Mouse (Mus musculus): ENCODE measurements around the gene Wwc1. TPM values are rescaled to one million over a fixed set of nuclear protein-coding genes. Genes with fewer than 3 reads are reported as not detected.

Wwc1 gene
- 0.17 to 0.75 TPM in 2 of 4 replicates, not detected in the others for total RNA-seq (2023)

GRCm38 (mm10) chr11:35980411-35980917 lies at the start of gene Wwc1:
Gene Wwc1, minus strand, starts transcription at chr11:35980527.

GRCm38 (mm10) chr11:35834022-35834760 lies 146.1 kb downstream of the Wwc1 start, which contains the start of gene Rars:
Gene Rars, minus strand, starts transcription at chr11:35834506.

GRCm38 (mm10) chr11:35798874-35799273 lies 181.5 kb downstream of the Wwc1 start, which contains the start of gene Fbll1:
Gene Fbll1, minus strand, starts transcription at chr11:35798884.

Other genes starting within 250 kb of the Wwc1 start
- 24.5 to 30.0 TPM (median 25.2 TPM) in 4 replicates for gene Pank3, start 211.0 kb downstream of the Wwc1 start, total RNA-seq (2023)
- not detected in 4 replicates for gene Fbll1, start 181.6 kb downstream of the Wwc1 start, total RNA-seq (2023)
- gene Rars, start 146.0 kb downstream of the Wwc1 start, total RNA-seq (2023): 78.3 to 86.4 TPM (median 82.9 TPM) in 4 replicates

All from B cell, adult 62 days (primary cell).